Comparison of ENCODE assay signal across 8 mouse cellular contexts in the genomic region with DNA sequence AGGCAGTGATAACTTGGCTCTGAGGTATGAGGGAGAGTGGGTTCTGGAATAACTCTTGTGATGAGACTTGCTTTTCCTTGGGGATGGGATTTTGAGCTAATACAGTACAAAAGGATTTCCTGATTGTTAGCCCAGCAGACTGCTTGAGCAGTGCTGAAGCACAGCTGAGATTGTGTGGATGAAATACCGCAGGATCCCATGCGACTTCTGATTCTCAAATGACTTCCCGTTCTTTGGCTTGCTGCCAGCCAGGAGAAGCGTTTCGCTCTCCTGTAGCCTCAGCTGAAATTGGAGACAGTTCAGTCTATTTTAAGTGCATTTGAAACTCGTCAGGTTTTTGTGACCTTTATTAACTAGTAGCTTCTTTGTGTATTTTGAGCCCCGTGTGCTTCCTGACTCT. TPM values are rescaled to one million over a fixed set of nuclear protein-coding genes. Genes with fewer than 3 reads are reported as not detected.
DNase-seq lines count a peak whose midpoint lies in the region; ATAC-seq and TF ChIP-seq lines count a peak whose summit lies in the region.

No protein-coding gene starts in this region.

- DNase-seq in hindbrain, embryonic 11.5 days (ENCODE audit: low spot score) = no peak
- DNase-seq in ZHBTc4 (ENCODE audit: low read depth, low spot score) = peak; percentile 30
- DNase-seq in forelimb bud, embryonic 11.5 days (ENCODE audit: low read depth, low spot score) = peak; percentile 21
- DNase-seq in spleen, adult 12 weeks (ENCODE audit: low spot score) = no peak
- no peak for DNase-seq in frontal cortex, postnatal 36 days (ENCODE audit: low spot score in 2 of 2)
- no peak for DNase-seq in frontal cortex, postnatal 10 days (ENCODE audit: low spot score in 2 of 2)

- H3K9ac ChIP-seq in hindbrain, embryonic 16.5 days (ENCODE audit: low read depth, low read length) = no peak overlapping the region
- H3K9ac ChIP-seq in hindbrain, embryonic 11.5 days (ENCODE audit: low read depth, low read length) = no peak overlapping the region
- H3K9ac ChIP-seq in intestine, postnatal 0 days (ENCODE audit: low read depth, low read length) = peak overlapping the region; percentile 7; the same call in 1 of the 2 replicates

- 24% methylated on average over 7 of the region's 7 CpGs for WGBS in hindbrain, embryonic 16.5 days
- WGBS in hindbrain, embryonic 11.5 days = 70% methylated on average over 7 of the region's 7 CpGs
- WGBS in intestine, postnatal 0 days = 25% methylated on average over 7 of the region's 7 CpGs

- H3K4me2 ChIP-seq in hindbrain, embryonic 16.5 days (ENCODE audit: low read length) = no peak overlapping the region
- no peak overlapping the region for H3K4me2 ChIP-seq in hindbrain, embryonic 11.5 days (replicated peaks; ENCODE audit: low read depth, low read length)
- no peak overlapping the region for H3K4me2 ChIP-seq in intestine, postnatal 0 days (replicated peaks; ENCODE audit: low read depth)

- H3K27me3 ChIP-seq in hindbrain, embryonic 16.5 days (replicated peaks; ENCODE audit: control insufficient read depth, insufficient read depth, low read length) = no peaks in the 10 kb centered on the region
- no peaks in the 10 kb centered on the region for H3K27me3 ChIP-seq in hindbrain, embryonic 11.5 days (ENCODE audit: control insufficient read depth, insufficient read depth, low read length)
- H3K27me3 ChIP-seq in intestine, postnatal 0 days (replicated peaks; ENCODE audit: control insufficient read depth, insufficient read depth, low read length) = no peaks in the 10 kb centered on the region

- H3K27ac ChIP-seq in hindbrain, embryonic 16.5 days (ENCODE audit: low read depth, low read length) = peak overlapping the region; percentile 7; the same call in 1 of the 2 replicates
- H3K27ac ChIP-seq in hindbrain, embryonic 11.5 days (ENCODE audit: low read depth, low read length) = no peak overlapping the region
- H3K27ac ChIP-seq in intestine, postnatal 0 days (ENCODE audit: low read depth, low read length) = no peak overlapping the region

- H3K4me3 ChIP-seq in hindbrain, embryonic 16.5 days (ENCODE audit: low read length) = no peak overlapping the region
- H3K4me3 ChIP-seq in hindbrain, embryonic 11.5 days (ENCODE audit: low read depth, low read length) = no peak overlapping the region
- no peak overlapping the region for H3K4me3 ChIP-seq in intestine, postnatal 0 days (ENCODE audit: low read depth, low read length)

- ATAC-seq in hindbrain, embryonic 16.5 days = peak; percentile 45; the same call in 1 of the 2 replicates
- ATAC-seq in hindbrain, embryonic 11.5 days (ENCODE audit: low FRiP score) = no peak
- ATAC-seq in intestine, postnatal 0 days = no peak

- H3K4me1 ChIP-seq in hindbrain, embryonic 16.5 days (ENCODE audit: control insufficient read depth, insufficient read depth, low read depth, low read length) = peaks cover 23% of the 10 kb centered on the region
- H3K4me1 ChIP-seq in hindbrain, embryonic 11.5 days (replicated peaks; ENCODE audit: control insufficient read depth, insufficient read depth, low read length) = peaks cover 8% of the 10 kb centered on the region; the same call in 1 of the 2 replicates
- peaks cover 2% of the 10 kb centered on the region; the same call in 1 of the 2 replicates for H3K4me1 ChIP-seq in intestine, postnatal 0 days (replicated peaks; ENCODE audit: control insufficient read depth, insufficient read depth, low read length)

- peaks cover 3% of the 10 kb centered on the region; the same call in 1 of the 2 replicates for H3K36me3 ChIP-seq in hindbrain, embryonic 16.5 days (ENCODE audit: control insufficient read depth, insufficient read depth, low read length)
- peaks cover 10% of the 10 kb centered on the region; the same call in 1 of the 2 replicates for H3K36me3 ChIP-seq in hindbrain, embryonic 11.5 days (ENCODE audit: control insufficient read depth, insufficient read depth, low read length)
- peaks cover 45% of the 10 kb centered on the region for H3K36me3 ChIP-seq in intestine, postnatal 0 days (ENCODE audit: control insufficient read depth, insufficient read depth)

- H3K9me3 ChIP-seq in hindbrain, embryonic 16.5 days (ENCODE audit: control insufficient read depth, low read length) = no peaks in the 10 kb centered on the region
- no peaks in the 10 kb centered on the region for H3K9me3 ChIP-seq in hindbrain, embryonic 11.5 days (ENCODE audit: control insufficient read depth, low read length)
- H3K9me3 ChIP-seq in intestine, postnatal 0 days (ENCODE audit: control insufficient read depth) = no peaks in the 10 kb centered on the region

- TF ChIP-seq CTCF in intestine, postnatal 0 days (IDR thresholded peaks at IDR 0.05; ENCODE audit: low read depth) = no peak

RNA-seq across cellular contexts. Expression of gene Eif4g3, which starts 7.9 kb away (rescaled TPM):
- 43.2 and 46.0 TPM in 2 replicates for polyA plus RNA-seq in hindbrain, embryonic 16.5 days (2015; fragmentation: Nextera tagmentation; extraction: Ambion mirVana)
- 46.4 and 56.9 TPM in 2 replicates for polyA plus RNA-seq in hindbrain, embryonic 11.5 days (2014; fragmentation: Nextera tagmentation; extraction: Ambion mirVana)
- 11.9 and 12.5 TPM in 2 replicates for polyA plus RNA-seq in intestine, postnatal 0 days (2015; fragmentation: Nextera tagmentation; extraction: Ambion mirVana)

Comparison
In these comparisons a context has a peak if more than half of its experiments do, and no peak if none do; other contexts are left out.
1. DNase-seq: peak in ZHBTc4 (single experiment) and forelimb bud, embryonic 11.5 days (single experiment); none in hindbrain, embryonic 11.5 days (single experiment), spleen, adult 12 weeks (single experiment), frontal cortex, postnatal 36 days (0 of 2) and frontal cortex, postnatal 10 days (0 of 2).